Mouse (Mus musculus): Measurements from ENCODE around the gene Gm11983. TPM values are rescaled to one million over a fixed set of nuclear protein-coding genes. Genes with fewer than 3 reads are reported as not detected.
"Not testable (repeated sequence)": the region's sequence is repeated elsewhere in the genome, so short reads cannot be mapped to it uniquely, and the experiment has no call there.

The Gm11983 gene
- polyA plus RNA-seq (2015; fragmentation: Nextera tagmentation; extraction: Ambion mirVana), result not detected in 2 replicates

GRCm38 (mm10) chr11:6837554-6837953 is at the start of gene Gm11983:
Gene Gm11983 (minus strand): TSS chr11:6837654.
- H3K36me3 ChIP-seq, result no peaks in the 10 kb centered on the region
- H3K9me3 ChIP-seq, result no peaks in the 10 kb centered on the region
- 91% methylated on average over 1 of the region's 1 CpGs for WGBS
- H3K4me2 ChIP-seq, result no peak within 1 kb of the TSS
- no peak within 1 kb of the TSS for H3K4me3 ChIP-seq
- no peaks in the 10 kb centered on the region for H3K4me1 ChIP-seq
- H3K27ac ChIP-seq, result no peak within 1 kb of the TSS
- ATAC-seq (ENCODE audit: borderline replicate concordance, extremely low read depth, low FRiP score, low TSS enrichment), result no peak
- H3K9ac ChIP-seq, result no peak within 1 kb of the TSS
- H3K27me3 ChIP-seq, result no peaks in the 10 kb centered on the region

- not testable (repeated sequence) for H3K4me1 ChIP-seq; ATAC-seq (ENCODE audit: borderline replicate concordance, extremely low read depth, low FRiP score, low TSS enrichment); H3K27me3 ChIP-seq; H3K9me3 ChIP-seq; H3K4me3 ChIP-seq; H3K36me3 ChIP-seq; H3K4me2 ChIP-seq; H3K9ac ChIP-seq; H3K27ac ChIP-seq
- WGBS, result 93% methylated on average over 4 of the region's 4 CpGs
These were observed 45.6 kb upstream of the Gm11983 start for GRCm38 (mm10) chr11:6883045-6883444.

- WGBS, result 50% methylated on average over 5 of the region's 5 CpGs
- Histone ChIP-seq H3K27ac (no peak overlapping the region), H3K4me3 (no peak overlapping the region), H3K9ac (no peak overlapping the region), H3K4me2 (no peak overlapping the region), H3K36me3 (no peaks in the 10 kb centered on the region), H3K9me3 (no peaks in the 10 kb centered on the region), H3K4me1 (no peaks in the 10 kb centered on the region), H3K27me3 (no peaks in the 10 kb centered on the region)
- no peak for ATAC-seq (ENCODE audit: borderline replicate concordance, extremely low read depth, low FRiP score, low TSS enrichment)
These were observed 44.2 kb upstream of the Gm11983 start for GRCm38 (mm10) chr11:6881614-6882013.

- Histone ChIP-seq H3K4me1 (no peaks in the 10 kb centered on the region), H3K27me3 (no peaks in the 10 kb centered on the region), H3K4me3 (no peak overlapping the region), H3K9me3 (no peaks in the 10 kb centered on the region), H3K9ac (no peak overlapping the region), H3K27ac (no peak overlapping the region), H3K36me3 (no peaks in the 10 kb centered on the region), H3K4me2 (no peak overlapping the region)
- ATAC-seq (ENCODE audit: borderline replicate concordance, extremely low read depth, low FRiP score, low TSS enrichment), result no peak
- WGBS, result 54% methylated on average over 6 of the region's 6 CpGs
These were observed 40.3 kb upstream of the Gm11983 start for GRCm38 (mm10) chr11:6877740-6878139.

GRCm38 (mm10) chr11:6870947-6871346 is 33.5 kb upstream of the Gm11983 start:
- Histone ChIP-seq H3K9ac (no peak overlapping the region), H3K27ac (no peak overlapping the region), H3K27me3 (no peaks in the 10 kb centered on the region), H3K36me3 (no peaks in the 10 kb centered on the region), H3K4me1 (no peaks in the 10 kb centered on the region), H3K4me3 (no peak overlapping the region), H3K9me3 (no peaks in the 10 kb centered on the region), H3K4me2 (no peak overlapping the region)
- 61% methylated on average over 1 of the region's 1 CpGs for WGBS
- ATAC-seq (ENCODE audit: borderline replicate concordance, extremely low read depth, low FRiP score, low TSS enrichment), result no peak

- no peaks in the 10 kb centered on the region for H3K27me3 ChIP-seq
- no peaks in the 10 kb centered on the region for H3K36me3 ChIP-seq
- no peak overlapping the region for H3K27ac ChIP-seq
- no peaks in the 10 kb centered on the region for H3K4me1 ChIP-seq
- H3K9me3 ChIP-seq, result no peaks in the 10 kb centered on the region
- ATAC-seq (ENCODE audit: borderline replicate concordance, extremely low read depth, low FRiP score, low TSS enrichment), result no peak
- H3K4me3 ChIP-seq, result no peak overlapping the region
- no peak overlapping the region for H3K9ac ChIP-seq
- no peak overlapping the region for H3K4me2 ChIP-seq
- 87% methylated on average over 3 of the region's 3 CpGs for WGBS
These were observed 28.1 kb upstream of the Gm11983 start for GRCm38 (mm10) chr11:6865536-6865935.

- Histone ChIP-seq H3K36me3 (no peaks in the 10 kb centered on the region), H3K9ac (no peak overlapping the region), H3K4me2 (no peak overlapping the region), H3K27me3 (no peaks in the 10 kb centered on the region), H3K27ac (no peak overlapping the region), H3K4me3 (no peak overlapping the region), H3K4me1 (no peaks in the 10 kb centered on the region), H3K9me3 (no peaks in the 10 kb centered on the region)
- 79% methylated on average over 3 of the region's 3 CpGs for WGBS
- no peak for ATAC-seq (ENCODE audit: borderline replicate concordance, extremely low read depth, low FRiP score, low TSS enrichment)
These were observed 24.7 kb upstream of the Gm11983 start for GRCm38 (mm10) chr11:6862185-6862584.

- Histone ChIP-seq H3K27me3 (no peaks in the 10 kb centered on the region), H3K4me2 (no peak overlapping the region), H3K4me1 (no peaks in the 10 kb centered on the region), H3K4me3 (no peak overlapping the region), H3K36me3 (no peaks in the 10 kb centered on the region), H3K27ac (no peak overlapping the region), H3K9ac (no peak overlapping the region), H3K9me3 (no peaks in the 10 kb centered on the region)
- WGBS, result 47% methylated on average over 11 of the region's 11 CpGs
- ATAC-seq (ENCODE audit: borderline replicate concordance, extremely low read depth, low FRiP score, low TSS enrichment), result no peak
These were observed 22.7 kb upstream of the Gm11983 start for GRCm38 (mm10) chr11:6859898-6860858.

GRCm38 (mm10) chr11:6859096-6859495 is 21.6 kb upstream of the Gm11983 start:
- Histone ChIP-seq H3K9me3 (no peaks in the 10 kb centered on the region), H3K4me1 (no peaks in the 10 kb centered on the region), H3K27me3 (no peaks in the 10 kb centered on the region), H3K36me3 (no peaks in the 10 kb centered on the region), H3K4me3 (no peak overlapping the region), H3K9ac (no peak overlapping the region), H3K27ac (no peak overlapping the region), H3K4me2 (no peak overlapping the region)
- ATAC-seq (ENCODE audit: borderline replicate concordance, extremely low read depth, low FRiP score, low TSS enrichment), result no peak
- WGBS, result 85% methylated on average over 8 of the region's 8 CpGs

GRCm38 (mm10) chr11:6855942-6856341 is 18.5 kb upstream of the Gm11983 start:
- no peaks in the 10 kb centered on the region for H3K9me3 ChIP-seq
- H3K36me3 ChIP-seq, result no peaks in the 10 kb centered on the region
- no peak overlapping the region for H3K27ac ChIP-seq
- H3K4me1 ChIP-seq, result no peaks in the 10 kb centered on the region
- no peak overlapping the region for H3K4me3 ChIP-seq
- 77% methylated on average over 3 of the region's 3 CpGs for WGBS
- H3K9ac ChIP-seq, result no peak overlapping the region
- no peak overlapping the region for H3K4me2 ChIP-seq
- H3K27me3 ChIP-seq, result no peaks in the 10 kb centered on the region
- ATAC-seq (ENCODE audit: borderline replicate concordance, extremely low read depth, low FRiP score, low TSS enrichment), result no peak

- not testable (repeated sequence) for H3K36me3 ChIP-seq; ATAC-seq (ENCODE audit: borderline replicate concordance, extremely low read depth, low FRiP score, low TSS enrichment); H3K27me3 ChIP-seq; H3K4me2 ChIP-seq; H3K9me3 ChIP-seq; H3K9ac ChIP-seq; H3K27ac ChIP-seq; H3K4me3 ChIP-seq; H3K4me1 ChIP-seq
- WGBS, result 79% methylated on average over 4 of the region's 4 CpGs
These were observed 15.9 kb upstream of the Gm11983 start for GRCm38 (mm10) chr11:6853366-6853765.

- Histone ChIP-seq H3K4me2 (no peak overlapping the region), H3K4me1 (no peaks in the 10 kb centered on the region), H3K36me3 (no peaks in the 10 kb centered on the region), H3K27me3 (no peaks in the 10 kb centered on the region), H3K4me3 (no peak overlapping the region), H3K9ac (no peak overlapping the region), H3K9me3 (no peaks in the 10 kb centered on the region), H3K27ac (no peak overlapping the region)
- WGBS, result 74% methylated on average over 2 of the region's 2 CpGs
- ATAC-seq (ENCODE audit: borderline replicate concordance, extremely low read depth, low FRiP score, low TSS enrichment), result no peak
These were observed 6.4 kb upstream of the Gm11983 start for GRCm38 (mm10) chr11:6843831-6844230.

All from lung, embryonic 15.5 days (tissue).